Mouse (Mus musculus): ENCODE results near the gene Kctd20.

- no peak for TF ChIP-seq CTCF (IDR thresholded peaks at IDR 0.05; ENCODE audit: borderline replicate concordance, extremely low read depth, insufficient read depth, insufficient read length)
- TF ChIP-seq POLR2A (IDR thresholded peaks at IDR 0.05; ENCODE audit: borderline replicate concordance, extremely low read depth, insufficient read depth, insufficient read length, poor library complexity, severe bottlenecking) = no peak
These were observed 23.7 kb upstream of the Kctd20 start for GRCm38 (mm10) chr17:28928004-28928403.

Measured in brain, embryonic 14.5 days (tissue).